Mouse (Mus musculus) erythroblast, embryonic 14.5 days (primary cell): ENCODE results near the gene Usp3.

Experiments
- GATA1 ChIP-seq: IDR thresholded peaks from 2 replicates; pipeline ENCODE4 v1.6.1; 2012; ENCODE audit warnings: low read length, inconsistent platforms, mixed read lengths
- TAL1 ChIP-seq: IDR thresholded peaks from 3 replicates; pipeline ENCODE4 v1.6.1; 2012; ENCODE audit warnings: low read length, inconsistent platforms, mixed read lengths

DNA sequence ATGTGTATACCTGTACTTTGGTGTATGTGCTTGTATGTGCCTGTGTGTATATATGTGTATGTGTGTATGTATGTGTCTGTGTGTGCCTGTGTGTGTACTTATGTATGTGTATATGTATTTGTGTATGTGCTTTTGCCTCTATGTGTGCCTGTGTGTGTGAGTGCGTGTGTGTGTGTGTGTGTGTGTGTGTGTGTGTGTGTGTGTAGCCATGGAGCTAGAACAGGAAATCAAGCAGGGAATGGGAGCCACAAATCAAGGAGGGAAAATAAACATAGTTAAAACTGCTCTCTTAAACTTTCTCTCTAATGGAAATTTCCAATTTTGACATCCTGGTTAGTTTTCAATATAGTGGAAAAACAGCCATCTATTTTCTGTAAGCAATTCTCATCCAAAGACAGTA lies 27.1 kb upstream of the Usp3 start:
- TF ChIP-seq GATA1, result no peak
- no peak for TF ChIP-seq TAL1
